8 mouse cellular contexts compared by ENCODE assay signal in the genomic region with DNA sequence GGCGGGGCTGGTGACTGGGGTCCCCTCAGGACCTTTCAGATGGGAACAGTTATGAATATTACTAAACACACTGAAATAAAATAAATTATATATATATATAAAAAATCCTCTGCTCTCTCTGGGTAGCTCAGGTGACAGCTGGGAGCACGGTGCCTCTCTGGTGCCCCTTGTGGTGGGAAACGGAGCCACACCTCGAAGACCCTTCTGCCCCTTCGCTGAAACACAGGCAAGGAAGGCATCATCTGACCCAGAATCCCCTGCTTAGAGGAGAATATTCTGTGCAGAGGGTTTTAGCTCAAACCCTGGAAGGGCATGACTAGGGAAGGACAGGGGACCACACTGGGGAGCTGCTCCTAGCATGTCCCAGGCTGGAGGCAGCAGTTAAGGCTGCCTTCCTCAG.
DNase-seq lines count a peak whose midpoint lies in the region; ATAC-seq and TF ChIP-seq lines count a peak whose summit lies in the region.

No protein-coding gene starts in this region.

- no peak overlapping the region for H3K4me2 ChIP-seq in midbrain, embryonic 11.5 days
- no peak overlapping the region for H3K4me2 ChIP-seq in midbrain, embryonic 15.5 days
- H3K4me2 ChIP-seq in forebrain, postnatal 0 days (ENCODE audit: low read depth): no peak overlapping the region
- H3K4me2 ChIP-seq in midbrain, embryonic 13.5 days (replicated peaks): no peak overlapping the region

- H3K27me3 ChIP-seq in midbrain, embryonic 11.5 days (ENCODE audit: control insufficient read depth, insufficient read depth, low read length): no peaks in the 10 kb centered on the region
- no peaks in the 10 kb centered on the region for H3K27me3 ChIP-seq in midbrain, embryonic 15.5 days (replicated peaks)
- no peaks in the 10 kb centered on the region for H3K27me3 ChIP-seq in forebrain, postnatal 0 days (ENCODE audit: insufficient read depth, low read length)
- H3K27me3 ChIP-seq in midbrain, embryonic 13.5 days: no peaks in the 10 kb centered on the region; the same call in 1 of the 2 replicates

- no peak overlapping the region for H3K27ac ChIP-seq in midbrain, embryonic 11.5 days (ENCODE audit: low read depth, low read length)
- no peak overlapping the region for H3K27ac ChIP-seq in midbrain, embryonic 15.5 days
- H3K27ac ChIP-seq in forebrain, postnatal 0 days (ENCODE audit: low read depth, low read length): no peak overlapping the region
- no peak overlapping the region for H3K27ac ChIP-seq in midbrain, embryonic 13.5 days

- H3K4me3 ChIP-seq in midbrain, embryonic 11.5 days (ENCODE audit: low read depth, low read length): no peak overlapping the region
- no peak overlapping the region for H3K4me3 ChIP-seq in midbrain, embryonic 15.5 days
- H3K4me3 ChIP-seq in forebrain, postnatal 0 days (ENCODE audit: low read depth, low read length): no peak overlapping the region
- H3K4me3 ChIP-seq in midbrain, embryonic 13.5 days (replicated peaks): no peak overlapping the region

- no peak for ATAC-seq in midbrain, embryonic 11.5 days (ENCODE audit: low FRiP score)
- ATAC-seq in midbrain, embryonic 15.5 days (replicated peaks): no peak
- ATAC-seq in forebrain, postnatal 0 days: no peak
- 0 out of 2 replicates have a peak, but pooled peaks have one; percentile 14 for ATAC-seq in midbrain, embryonic 13.5 days
- ATAC-seq in megakaryocyte, adult 5-6 weeks (ENCODE audit: poor library complexity, severe bottlenecking): no peak

- H3K9ac ChIP-seq in midbrain, embryonic 11.5 days (ENCODE audit: low read length): no peak overlapping the region
- no peak overlapping the region for H3K9ac ChIP-seq in midbrain, embryonic 15.5 days
- H3K9ac ChIP-seq in forebrain, postnatal 0 days: no peak overlapping the region
- H3K9ac ChIP-seq in midbrain, embryonic 13.5 days (replicated peaks): no peak overlapping the region

- DNase-seq in cerebellum, postnatal 10 days: peak; percentile 75 to 77
- DNase-seq in cerebellum, adult 11 months: no peak
- DNase-seq in midbrain, embryonic 11.5 days (ENCODE audit: low spot score, missing footprints): peak; percentile 97
- DNase-seq in forebrain, postnatal 0 days: peak; percentile 47
- no peak for DNase-seq in frontal cortex, postnatal 25 days (ENCODE audit: low spot score in 2 of 2)

- H3K4me1 ChIP-seq in midbrain, embryonic 11.5 days (ENCODE audit: control insufficient read depth, insufficient read depth, low read length): no peaks in the 10 kb centered on the region
- H3K4me1 ChIP-seq in midbrain, embryonic 15.5 days: no peaks in the 10 kb centered on the region
- H3K4me1 ChIP-seq in forebrain, postnatal 0 days (ENCODE audit: insufficient read depth): no peaks in the 10 kb centered on the region
- H3K4me1 ChIP-seq in midbrain, embryonic 13.5 days (replicated peaks): no peaks in the 10 kb centered on the region

- no peaks in the 10 kb centered on the region for H3K36me3 ChIP-seq in midbrain, embryonic 11.5 days (ENCODE audit: control insufficient read depth, insufficient read depth, low read length)
- no peaks in the 10 kb centered on the region for H3K36me3 ChIP-seq in midbrain, embryonic 15.5 days (replicated peaks)
- H3K36me3 ChIP-seq in forebrain, postnatal 0 days (ENCODE audit: insufficient read depth): no peaks in the 10 kb centered on the region
- H3K36me3 ChIP-seq in midbrain, embryonic 13.5 days: no peaks in the 10 kb centered on the region

- H3K9me3 ChIP-seq in midbrain, embryonic 11.5 days (ENCODE audit: control insufficient read depth, low read length): no peaks in the 10 kb centered on the region
- no peaks in the 10 kb centered on the region for H3K9me3 ChIP-seq in midbrain, embryonic 15.5 days
- no peaks in the 10 kb centered on the region for H3K9me3 ChIP-seq in forebrain, postnatal 0 days (ENCODE audit: low read length)
- no peaks in the 10 kb centered on the region for H3K9me3 ChIP-seq in midbrain, embryonic 13.5 days

- WGBS in midbrain, embryonic 11.5 days: 9% methylated on average over 5 of the region's 5 CpGs
- WGBS in midbrain, embryonic 15.5 days: 8% methylated on average over 5 of the region's 5 CpGs
- 6% methylated on average over 5 of the region's 5 CpGs for WGBS in forebrain, postnatal 0 days
- WGBS in midbrain, embryonic 13.5 days: 8% methylated on average over 5 of the region's 5 CpGs

- TF ChIP-seq CTCF in forebrain, postnatal 0 days (IDR thresholded peaks at IDR 0.05; ENCODE audit: low read depth): peak; percentile 63

Comparison
In these comparisons a context has a peak if more than half of its experiments do, and no peak if none do; other contexts are left out.
1. DNase-seq: peak in cerebellum, postnatal 10 days (2 of 2), midbrain, embryonic 11.5 days (single experiment) and forebrain, postnatal 0 days (single experiment); none in cerebellum, adult 11 months (single experiment) and frontal cortex, postnatal 25 days (0 of 2).